Mouse (Mus musculus): Measurements from ENCODE around the gene Slc35a2.

DNA sequence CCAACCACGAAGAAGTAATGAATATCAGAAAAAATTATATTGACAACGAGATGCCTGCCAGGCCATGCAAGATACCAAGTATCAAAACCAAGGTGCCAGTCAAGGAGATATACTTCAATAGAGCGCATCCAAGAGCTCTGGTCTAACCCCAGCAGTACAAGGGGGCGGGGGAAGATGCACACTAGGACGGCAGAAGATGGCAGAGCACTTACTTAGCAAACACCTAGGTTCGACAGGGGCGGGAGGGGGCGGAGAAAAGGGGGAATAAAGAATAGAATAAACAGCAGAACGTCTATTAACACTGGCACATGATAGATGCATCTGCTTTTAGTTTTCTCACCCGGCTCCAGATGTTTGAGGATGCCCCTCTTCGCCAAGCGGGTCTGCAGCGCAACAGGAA is 14.4 kb downstream of the Slc35a2 start:
- TF ChIP-seq CTCF (conservative IDR thresholded peaks at IDR 0.05 in 1 of 2, IDR thresholded peaks at IDR 0.05 in 1 of 2; ENCODE audit: low read depth in 2 of 2, low read length in 2 of 2): no peak
- TF ChIP-seq EP300 (IDR thresholded peaks at IDR 0.05; ENCODE audit: low read length): no peak
- TF ChIP-seq HCFC1 (IDR thresholded peaks at IDR 0.05; ENCODE audit: low read depth, low read length): no peak
- TF ChIP-seq NRF1 (IDR thresholded peaks at IDR 0.05; ENCODE audit: low read depth, low read length): no peak
- TF ChIP-seq GABPA (IDR thresholded peaks at IDR 0.05; ENCODE audit: insufficient replicate concordance, low read depth, low read length): no peak
